Mouse (Mus musculus): ENCODE results near the gene Gm49405.

DNA sequence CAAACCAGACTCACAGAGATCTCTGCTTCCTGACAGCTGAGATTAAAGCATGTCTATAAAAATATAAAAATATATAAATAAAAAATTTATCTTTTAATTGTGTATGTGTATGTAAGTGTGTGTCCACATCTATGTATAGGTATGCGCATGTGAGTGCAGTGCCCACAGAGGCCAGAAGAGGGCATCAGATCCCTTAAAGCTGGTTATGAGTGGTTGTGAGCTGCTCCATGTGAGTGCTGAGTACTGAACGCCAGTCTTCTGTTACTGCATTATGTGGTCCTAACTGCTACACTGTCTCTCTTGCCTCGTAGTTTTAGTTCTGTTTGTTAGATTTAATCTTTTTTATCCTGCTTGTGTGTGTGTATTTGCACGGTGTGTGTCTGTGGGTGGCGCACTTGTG is 50.6 kb downstream of the Gm49405 start:
- TF ChIP-seq CTCF (IDR thresholded peaks at IDR 0.05; ENCODE audit: borderline replicate concordance, insufficient read depth, low read depth, low read length) = no peak
- TF ChIP-seq POLR2A (IDR thresholded peaks at IDR 0.05; ENCODE audit: borderline replicate concordance, insufficient read depth, low read length) = no peak
